Mouse (Mus musculus) CH12.LX (cell line): ENCODE data around the gene Sfxn1. TPM values are rescaled to one million over a fixed set of nuclear protein-coding genes. Genes with fewer than 3 reads are reported as not detected.

Experiments used
- DNase-seq: peaks from one replicate; pipeline ENCODE4 v3.0.0-alpha.2; 2013; ENCODE audit errors: extremely low read depth
- H3K27ac ChIP-seq: 2 replicates; pipeline ENCODE4 v1.5.1; 2012; ENCODE audit warnings: low read depth, mild to moderate bottlenecking, control low read depth, moderate library complexity; ENCODE audit not compliant: insufficient read depth
- H3K27me3 ChIP-seq: replicated peaks from 2 replicates; pipeline ENCODE3; 2012; ENCODE audit warnings: inconsistent platforms
- H3K36me3 ChIP-seq, 2 experiments: replicated peaks in 1 of 2; 2 replicates each; pipeline versions ENCODE3 to v1.6.1; 2012; ENCODE audit warnings: inconsistent platforms in 1 of 2, low read length in 1 of 2, mild to moderate bottlenecking in 1 of 2, mixed read lengths in 1 of 2, moderate library complexity in 1 of 2; ENCODE audit not compliant: control insufficient read depth in 1 of 2, insufficient read depth in 1 of 2
- H3K4me1 ChIP-seq, 2 experiments: 2 replicates each; pipeline ENCODE4 v1.6.1; 2012; ENCODE audit warnings: inconsistent platforms in 1 of 2, moderate library complexity in 1 of 2; ENCODE audit not compliant: insufficient read depth in 2 of 2, control insufficient read depth in 1 of 2
- H3K4me2 ChIP-seq: 2 replicates; pipeline ENCODE4 v1.6.1; 2012; ENCODE audit warnings: low read depth, mild to moderate bottlenecking, control low read depth; ENCODE audit not compliant: poor library complexity, insufficient read depth, severe bottlenecking
- H3K4me3 ChIP-seq, 3 experiments: fragments of 150-350 bp in 1 of 3; sonication (generic) in 1 of 3; replicated peaks in 1 of 3; 2 replicates each; pipeline versions ENCODE3 to v1.5.1; 2011 to 2012; ENCODE audit warnings: low read depth in 2 of 3, low read length in 2 of 3, mild to moderate bottlenecking in 2 of 3, moderate library complexity in 2 of 3, control low read depth in 1 of 3, improper control_type of control experiment in 1 of 3, inconsistent platforms in 1 of 3, mixed read lengths in 1 of 3; ENCODE audit not compliant: poor library complexity in 1 of 3
- H3K79me2 ChIP-seq: replicated peaks from 2 replicates; pipeline ENCODE4 v1.6.1; 2012; ENCODE audit warnings: mild to moderate bottlenecking, moderate library complexity; ENCODE audit not compliant: control insufficient read depth, poor library complexity, insufficient read depth, severe bottlenecking; ENCODE audit errors: extremely low read depth
- H3K9ac ChIP-seq: 2 replicates; pipeline ENCODE4 v1.6.1; 2012; ENCODE audit warnings: low read depth, mild to moderate bottlenecking, control low read depth, moderate library complexity; ENCODE audit not compliant: insufficient read depth
- H3K9me3 ChIP-seq: replicated peaks from 2 replicates; pipeline ENCODE3; 2012; ENCODE audit warnings: low read length, inconsistent platforms, mixed read lengths
- BHLHE40 ChIP-seq: IDR thresholded peaks from 2 replicates; pipeline ENCODE4 v1.6.1; 2011; ENCODE audit warnings: mild to moderate bottlenecking, low read depth, low read length, improper control_type of control experiment
- CHD2 ChIP-seq: IDR thresholded peaks from 2 replicates; pipeline ENCODE4 v1.6.1; 2011; ENCODE audit warnings: low read length, improper control_type of control experiment
- ELF1 ChIP-seq: IDR thresholded peaks from 2 replicates; pipeline ENCODE4 v1.6.1; 2014; ENCODE audit warnings: low read depth, mild to moderate bottlenecking, inconsistent platforms, low read length, improper control_type of control experiment
- EP300 ChIP-seq: IDR thresholded peaks from 2 replicates; pipeline ENCODE4 v1.6.1; 2011; ENCODE audit warnings: low read length, improper control_type of control experiment
- ETS1 ChIP-seq: conservative IDR thresholded peaks from 2 replicates; pipeline ENCODE4 v1.6.1; 2012; ENCODE audit warnings: low read depth, mild to moderate bottlenecking, inconsistent platforms, low read length, improper control_type of control experiment, moderate library complexity
- GABPA ChIP-seq: IDR thresholded peaks from 2 replicates; pipeline ENCODE4 v1.6.1; 2012; ENCODE audit warnings: low read depth, low read length, improper control_type of control experiment, inconsistent platforms; ENCODE audit not compliant: insufficient replicate concordance
- IRF4 ChIP-seq: IDR thresholded peaks from 2 replicates; pipeline ENCODE4 v1.6.1; 2014; ENCODE audit warnings: low read depth, mild to moderate bottlenecking, inconsistent platforms, low read length, improper control_type of control experiment
- JUND ChIP-seq: conservative IDR thresholded peaks from 2 replicates; pipeline ENCODE4 v1.6.1; 2011; ENCODE audit warnings: low read depth, low read length, improper control_type of control experiment
- KAT2A ChIP-seq: IDR thresholded peaks from 2 replicates; pipeline ENCODE4 v1.6.1; 2012; ENCODE audit warnings: low read length, improper control_type of control experiment, inconsistent platforms; ENCODE audit not compliant: insufficient replicate concordance
- MAX ChIP-seq: IDR thresholded peaks from 2 replicates; pipeline ENCODE4 v1.6.1; 2011; ENCODE audit warnings: low read length, improper control_type of control experiment
- MAZ ChIP-seq: IDR thresholded peaks from 2 replicates; pipeline ENCODE4 v1.6.1; 2012; ENCODE audit warnings: low read depth, mild to moderate bottlenecking, inconsistent platforms, low read length, improper control_type of control experiment, moderate library complexity
- POLR2AphosphoS2 ChIP-seq: IDR thresholded peaks from 2 replicates; pipeline ENCODE4 v1.6.1; 2011; ENCODE audit warnings: low read depth, low read length, improper control_type of control experiment
- SIN3A ChIP-seq: IDR thresholded peaks from 2 replicates; pipeline ENCODE4 v1.6.1; 2012; ENCODE audit warnings: low read length, improper control_type of control experiment, inconsistent platforms
- SMC3 ChIP-seq: IDR thresholded peaks from 2 replicates; pipeline ENCODE4 v1.6.1; 2011; ENCODE audit warnings: low read depth, low read length, improper control_type of control experiment
- TBP ChIP-seq: conservative IDR thresholded peaks from 2 replicates; pipeline ENCODE4 v1.6.1; 2011; ENCODE audit warnings: low read depth, low read length, improper control_type of control experiment
- TCF12 ChIP-seq: IDR thresholded peaks from 2 replicates; pipeline ENCODE4 v1.6.1; 2014; ENCODE audit warnings: low read depth, mild to moderate bottlenecking, inconsistent platforms, low read length, improper control_type of control experiment
- dilution Hi-C: fragments of 300-500 bp; cut with MboI; formaldehyde crosslinking; loops from 2 replicates; pipeline ENCODE4 v1.14.3; 2020; ENCODE audit warnings: low sequenced_read_pairs; ENCODE audit not compliant: extremely low pct_unique_long_range_greater_than_20kb, extremely low pct_ligation_motif_present
- in situ Hi-C: fragments of 300-500 bp; cut with MboI; formaldehyde crosslinking; loops from 3 replicates; pipeline ENCODE4 v1.14.3; 2019; ENCODE audit warnings: low sequenced_read_pairs, low pct_ligation_motif_present, low pct_unique_long_range_greater_than_20kb, mixed read lengths
- polyA plus RNA-seq: library from polyadenylated mRNA; unstranded; fragments of >175 nt; gene quantifications from 2 replicates; pipeline ENCODE4 v1.2.1, GENCODE M21; 2012; ENCODE audit warnings: low read depth; ENCODE audit not compliant: insufficient read length
- total RNA-seq, 2 experiments: library from RNA; depleted of rRNA; stranded (reverse); fragments of 300-350 nt in 1 of 2; fragments of >200 nt in 1 of 2; gene quantifications; 2 replicates each; pipeline ENCODE4 v1.2.3; 2012 to 2014

Sfxn1 gene
- total and polyA plus RNA-seq, 3 experiments, result 71.7 to 147 (median 98.0) TPM

DNA sequence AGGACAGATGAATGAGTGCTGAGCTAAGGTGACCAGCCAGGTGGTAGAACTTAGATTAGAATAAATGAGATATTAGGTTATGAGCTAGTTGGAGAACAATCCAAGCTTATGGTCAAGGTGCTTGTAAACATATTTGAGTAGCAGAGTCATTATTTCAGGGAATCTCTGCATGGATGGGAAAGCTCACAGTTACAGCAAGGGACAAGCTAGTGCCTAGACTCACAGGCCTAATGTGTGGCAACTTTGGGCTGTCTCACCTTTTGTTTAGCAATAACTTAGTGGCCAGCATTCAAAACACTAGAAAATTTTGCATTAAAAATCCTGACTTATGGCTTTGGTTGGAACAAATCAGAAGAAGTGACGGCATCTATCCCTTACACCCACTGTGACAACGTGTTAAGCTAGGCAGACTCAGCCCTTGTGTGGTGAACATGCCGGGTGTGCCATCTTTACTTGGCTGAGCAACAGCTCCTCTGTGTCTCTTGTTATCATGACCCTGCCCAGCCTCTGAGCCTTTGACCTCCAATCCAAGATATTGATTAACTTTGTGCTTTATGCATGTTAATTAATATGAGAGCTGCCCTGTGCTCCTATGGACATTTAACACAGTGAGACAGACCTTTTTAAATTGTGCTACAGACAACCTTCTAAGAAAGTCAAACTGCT is 5.5 kb upstream of the Sfxn1 start:
- H3K4me3 ChIP-seq, result no peak overlapping the region
- peaks cover 80% of the 10 kb centered on the region for H3K27me3 ChIP-seq
- H3K36me3 ChIP-seq, result no peaks in the 10 kb centered on the region
- in situ Hi-C loops, result no loop called here
- no peak for DNase-seq
- no peak for TF ChIP-seq TCF12
- no peak for TF ChIP-seq KAT2A
- no peak for TF ChIP-seq CHD2
- H3K4me2 ChIP-seq, result no peak overlapping the region
- H3K9me3 ChIP-seq, result no peaks in the 10 kb centered on the region
- H3K27ac ChIP-seq, result no peak overlapping the region
- H3K9ac ChIP-seq, result no peak overlapping the region
- H3K79me2 ChIP-seq, result no peaks in the 10 kb centered on the region
- dilution Hi-C loops, result no loop called here
- H3K4me1 ChIP-seq, result no peaks in the 10 kb centered on the region

GRCm38 (mm10) chr13:54067617-54068166 is 4.0 kb upstream of the Sfxn1 start:
- Histone ChIP-seq H3K9ac (no peak overlapping the region), H3K36me3 (no peaks in the 10 kb centered on the region), H3K79me2 (peaks cover 10% of the 10 kb centered on the region), H3K9me3 (no peaks in the 10 kb centered on the region), H3K4me1 (no peaks in the 10 kb centered on the region), H3K4me2 (no peak overlapping the region), H3K4me3 (no peak overlapping the region), H3K27me3 (peaks cover 68% of the 10 kb centered on the region), H3K27ac (no peak overlapping the region)
- TF ChIP-seq TBP (no peak), GABPA (no peak), POLR2AphosphoS2 (no peak), BHLHE40 (no peak), ETS1 (no peak), MAX (no peak), SIN3A (no peak), IRF4 (no peak), EP300 (no peak), ELF1 (no peak), MAZ (no peak), SMC3 (no peak), JUND (no peak)
- in situ Hi-C loops (no loop called here), dilution Hi-C loops (no loop called here)
- DNase-seq, result no peak
